Mouse (Mus musculus): ENCODE data around the gene Atp2a2. TPM values are rescaled to one million over a fixed set of nuclear protein-coding genes. Genes with fewer than 3 reads are reported as not detected.

The Atp2a2 gene
- polyA plus RNA-seq, 1 experiment = 422 TPM

GRCm38 (mm10) chr5:122501101-122502076 is 636 bp downstream of the Atp2a2 start:
- under 1% methylated on average over 108 of the region's 113 CpGs for whole genome bisulfite sequencing
- TF ChIP-seq POLR2A (IDR thresholded peaks at IDR 0.05; ENCODE audit: borderline replicate concordance, insufficient read depth, low read length) = no peak
- TF ChIP-seq CTCF (IDR thresholded peaks at IDR 0.05; ENCODE audit: borderline replicate concordance, insufficient read depth, low read depth, low read length) = no peak
- H3K27ac ChIP-seq (ENCODE audit: insufficient read depth, low read length) = peak overlapping the region; percentile 87
- H3K27me3 ChIP-seq (ENCODE audit: control insufficient read depth, insufficient read depth, low read length) = no peaks in the 10 kb centered on the region
- H3K4me1 ChIP-seq (ENCODE audit: control insufficient read depth, insufficient read depth, low read length) = peaks cover 11% of the 10 kb centered on the region
- peak overlapping the region; percentile 99 for H3K4me3 ChIP-seq (replicated peaks; ENCODE audit: insufficient read depth, low read depth, low read length)
- peak; percentile 65 to 77 for DNase-seq

- H3K4me1 ChIP-seq (ENCODE audit: control insufficient read depth, insufficient read depth, low read length) = peaks cover 11% of the 10 kb centered on the region
- 21% methylated on average over 5 of the region's 5 CpGs for WGBS
- no peak overlapping the region; the same call in 1 of the 2 replicates for H3K27ac ChIP-seq (ENCODE audit: insufficient read depth, low read length)
Measured at GRCm38 (mm10) chr5:122500563-122500962, 1.5 kb downstream of the Atp2a2 start.

GRCm38 (mm10) chr5:122500141-122500540 is 1.9 kb downstream of the Atp2a2 start:
- Histone ChIP-seq H3K4me3 (replicated peaks; ENCODE audit: insufficient read depth, low read depth, low read length) (peak overlapping the region; percentile 52), H3K27me3 (ENCODE audit: control insufficient read depth, insufficient read depth, low read length) (no peaks in the 10 kb centered on the region), H3K27ac (ENCODE audit: insufficient read depth, low read length) (no peak overlapping the region), H3K4me1 (ENCODE audit: control insufficient read depth, insufficient read depth, low read length) (peaks cover 11% of the 10 kb centered on the region)
- peak in 1 of 2 experiments; percentile 15 for DNase-seq
- 17% methylated on average over 4 of the region's 4 CpGs for WGBS
- TF ChIP-seq CTCF (IDR thresholded peaks at IDR 0.05; ENCODE audit: borderline replicate concordance, insufficient read depth, low read depth, low read length) (no peak), POLR2A (IDR thresholded peaks at IDR 0.05; ENCODE audit: borderline replicate concordance, insufficient read depth, low read length) (no peak)

More at GRCm38 (mm10) chr5:122500563-122500962, 1.5 kb downstream of the Atp2a2 start:
- DNase-seq = no peak
- Histone ChIP-seq H3K4me3 (replicated peaks; ENCODE audit: insufficient read depth, low read depth, low read length) (peak overlapping the region; percentile 99), H3K27me3 (ENCODE audit: control insufficient read depth, insufficient read depth, low read length) (no peaks in the 10 kb centered on the region)
- TF ChIP-seq CTCF (IDR thresholded peaks at IDR 0.05; ENCODE audit: borderline replicate concordance, insufficient read depth, low read depth, low read length) = no peak
- TF ChIP-seq POLR2A (IDR thresholded peaks at IDR 0.05; ENCODE audit: borderline replicate concordance, insufficient read depth, low read length) = no peak

- Histone ChIP-seq H3K27ac (ENCODE audit: insufficient read depth, low read length) (no peak overlapping the region), H3K4me3 (replicated peaks; ENCODE audit: insufficient read depth, low read depth, low read length) (no peak overlapping the region), H3K27me3 (ENCODE audit: control insufficient read depth, insufficient read depth, low read length) (no peaks in the 10 kb centered on the region), H3K4me1 (ENCODE audit: control insufficient read depth, insufficient read depth, low read length) (peaks cover 6% of the 10 kb centered on the region; the same call in 1 of the 2 replicates)
- WGBS = 5% methylated on average over 2 of the region's 2 CpGs
- TF ChIP-seq CTCF (IDR thresholded peaks at IDR 0.05; ENCODE audit: borderline replicate concordance, insufficient read depth, low read depth, low read length) (no peak), POLR2A (IDR thresholded peaks at IDR 0.05; ENCODE audit: borderline replicate concordance, insufficient read depth, low read length) (no peak)
- peak; percentile 18 to 49 for DNase-seq
Measured at GRCm38 (mm10) chr5:122498046-122498445, 4.0 kb downstream of the Atp2a2 start.

GRCm38 (mm10) chr5:122496990-122497389 is 5.0 kb downstream of the Atp2a2 start:
- DNase-seq = peak in 1 of 2 experiments; percentile 15
- Histone ChIP-seq H3K4me3 (replicated peaks; ENCODE audit: insufficient read depth, low read depth, low read length) (no peak overlapping the region), H3K27ac (ENCODE audit: insufficient read depth, low read length) (no peak overlapping the region), H3K27me3 (ENCODE audit: control insufficient read depth, insufficient read depth, low read length) (no peaks in the 10 kb centered on the region), H3K4me1 (ENCODE audit: control insufficient read depth, insufficient read depth, low read length) (peaks cover 7% of the 10 kb centered on the region; the same call in 1 of the 2 replicates)
- TF ChIP-seq POLR2A (IDR thresholded peaks at IDR 0.05; ENCODE audit: borderline replicate concordance, insufficient read depth, low read length) (no peak), CTCF (IDR thresholded peaks at IDR 0.05; ENCODE audit: borderline replicate concordance, insufficient read depth, low read depth, low read length) (no peak)
- WGBS = 48% methylated on average over 4 of the region's 4 CpGs

GRCm38 (mm10) chr5:122494449-122494848 is 7.6 kb downstream of the Atp2a2 start:
- no peak for DNase-seq
- Histone ChIP-seq H3K4me1 (ENCODE audit: control insufficient read depth, insufficient read depth, low read length) (peaks cover 7% of the 10 kb centered on the region; the same call in 1 of the 2 replicates), H3K4me3 (replicated peaks; ENCODE audit: insufficient read depth, low read depth, low read length) (no peak overlapping the region), H3K27me3 (ENCODE audit: control insufficient read depth, insufficient read depth, low read length) (no peaks in the 10 kb centered on the region), H3K27ac (ENCODE audit: insufficient read depth, low read length) (no peak overlapping the region)
- WGBS = 3% methylated on average over 1 of the region's 1 CpGs
- no peak for TF ChIP-seq POLR2A (IDR thresholded peaks at IDR 0.05; ENCODE audit: borderline replicate concordance, insufficient read depth, low read length)
- TF ChIP-seq CTCF (IDR thresholded peaks at IDR 0.05; ENCODE audit: borderline replicate concordance, insufficient read depth, low read depth, low read length) = no peak

- Histone ChIP-seq H3K4me1 (ENCODE audit: control insufficient read depth, insufficient read depth, low read length) (peaks cover 7% of the 10 kb centered on the region; the same call in 1 of the 2 replicates), H3K27me3 (ENCODE audit: control insufficient read depth, insufficient read depth, low read length) (no peaks in the 10 kb centered on the region), H3K4me3 (replicated peaks; ENCODE audit: insufficient read depth, low read depth, low read length) (no peak overlapping the region), H3K27ac (ENCODE audit: insufficient read depth, low read length) (no peak overlapping the region)
- 77% methylated on average over 2 of the region's 2 CpGs for WGBS
- TF ChIP-seq CTCF (IDR thresholded peaks at IDR 0.05; ENCODE audit: borderline replicate concordance, insufficient read depth, low read depth, low read length) (no peak), POLR2A (IDR thresholded peaks at IDR 0.05; ENCODE audit: borderline replicate concordance, insufficient read depth, low read length) (no peak)
- DNase-seq = no peak
Measured at GRCm38 (mm10) chr5:122493035-122493434, 9.0 kb downstream of the Atp2a2 start.
